Mouse (Mus musculus) mesoderm, embryonic 11.5 days (tissue): ENCODE measurements around the gene Arhgap17.

Experiments
- DNase-seq: peaks from one replicate; pipeline ENCODE4 v3.0.0-alpha.2; 2012; ENCODE audit warnings: low read depth, low spot score

The Arhgap17 gene

DNA sequence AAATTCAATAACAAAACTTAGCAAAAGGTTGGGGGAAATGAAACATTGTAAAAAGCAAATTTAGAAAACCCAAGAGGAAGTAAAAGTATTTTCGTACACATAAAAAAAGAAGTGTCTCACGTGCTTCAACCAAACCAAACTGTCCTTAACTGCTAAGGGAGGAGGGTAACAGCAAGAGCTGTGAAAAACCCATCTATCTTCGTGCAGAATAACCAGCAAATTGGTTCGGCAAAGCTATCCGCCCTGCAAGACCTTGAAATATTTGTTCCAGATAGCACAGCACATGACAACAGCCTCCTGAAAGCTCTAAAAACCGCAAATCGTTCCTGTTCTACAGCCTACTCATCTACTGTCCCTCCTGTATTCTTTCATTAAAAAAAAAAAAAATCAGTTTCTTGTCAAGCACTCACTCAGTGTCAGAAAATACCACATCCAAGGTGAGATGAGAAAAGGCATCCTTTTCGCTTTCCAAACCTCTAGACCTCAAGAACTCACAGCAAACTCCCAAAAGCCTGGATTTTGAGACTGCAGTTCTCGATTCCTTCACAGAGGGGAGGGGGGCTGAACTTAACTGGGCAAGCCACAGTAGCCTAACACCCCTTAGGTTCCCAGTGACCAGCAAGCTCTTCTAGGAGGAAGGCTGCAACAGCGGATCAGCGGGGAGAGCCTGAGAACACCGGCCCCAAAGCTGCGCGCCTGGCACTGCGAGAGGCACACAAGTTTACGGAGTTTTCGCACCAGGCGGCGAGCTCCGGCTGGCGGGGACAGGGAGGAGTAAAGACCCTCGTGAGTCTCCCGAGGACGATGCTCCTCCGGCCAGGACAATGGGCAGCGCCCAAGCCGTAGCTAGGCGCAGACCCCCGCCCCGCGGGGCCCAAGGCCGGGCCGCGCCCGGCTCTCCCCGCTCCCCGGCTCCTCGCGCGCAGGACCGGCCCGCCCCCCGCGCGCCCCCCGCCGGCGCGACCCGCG is 653 bp downstream of the Arhgap17 start:
- peak; percentile 55 for DNase-seq

DNA sequence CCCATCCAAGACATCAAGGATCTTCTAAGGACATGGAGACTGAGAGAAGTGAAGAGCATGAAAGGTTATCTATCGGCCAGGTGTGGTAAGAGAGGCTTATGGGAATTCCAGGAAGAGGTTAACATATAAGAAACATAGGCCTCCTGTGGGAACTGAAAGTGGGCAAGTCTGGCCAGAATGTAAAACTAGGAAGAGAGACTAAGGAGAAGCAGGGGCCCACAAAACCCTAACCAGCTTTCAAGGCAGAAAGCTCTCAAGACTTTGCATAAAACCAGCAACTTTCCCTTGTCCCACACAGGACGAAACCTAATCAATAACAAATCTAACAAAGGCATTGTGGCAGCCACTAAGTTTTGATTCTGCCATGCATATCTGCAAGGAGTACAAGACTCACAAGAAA is 1.5 kb downstream of the Arhgap17 start:
- DNase-seq, result no peak

DNA sequence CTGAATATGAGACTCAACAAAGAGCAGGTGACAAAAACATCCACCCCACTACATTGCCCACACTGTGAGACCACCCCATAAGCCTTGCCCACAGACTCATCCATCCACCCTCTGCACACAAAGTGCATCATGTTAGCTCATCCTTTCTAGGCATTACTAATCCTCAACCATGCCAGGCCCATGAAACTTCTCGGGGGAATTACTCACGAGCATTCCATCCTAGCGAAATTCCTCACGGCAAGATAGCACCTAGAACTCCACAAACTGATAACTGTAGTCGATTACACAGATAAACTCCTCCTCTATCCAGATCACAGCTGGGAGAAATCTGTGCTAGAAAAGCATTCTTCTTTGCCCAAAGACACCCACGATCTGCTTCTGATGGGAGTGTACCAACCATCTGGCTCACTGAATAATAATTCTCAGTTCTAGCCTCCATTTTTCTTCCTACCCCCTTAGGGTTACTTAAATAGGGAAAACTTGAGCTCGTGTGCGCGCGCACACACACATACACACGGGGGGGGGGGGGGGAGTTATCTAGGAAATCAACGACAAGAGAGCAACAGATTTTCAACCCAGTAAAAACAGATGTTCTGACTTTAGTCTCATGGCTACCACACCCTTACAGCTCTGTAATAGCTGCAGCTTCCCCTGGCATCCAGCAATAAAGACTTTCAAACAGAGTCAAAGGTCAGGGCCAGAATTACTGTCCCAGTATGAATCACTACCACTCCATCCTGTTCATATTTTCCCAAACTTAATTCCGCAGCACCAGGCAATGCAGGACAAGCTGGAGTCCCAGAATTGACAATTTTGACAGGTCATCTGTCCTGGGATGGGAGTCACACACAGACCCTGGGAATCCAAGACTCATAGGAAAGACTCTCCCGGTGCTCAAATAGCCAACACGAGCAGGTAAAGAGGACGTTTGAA is 2.2 kb downstream of the Arhgap17 start:
- DNase-seq, result no peak

DNA sequence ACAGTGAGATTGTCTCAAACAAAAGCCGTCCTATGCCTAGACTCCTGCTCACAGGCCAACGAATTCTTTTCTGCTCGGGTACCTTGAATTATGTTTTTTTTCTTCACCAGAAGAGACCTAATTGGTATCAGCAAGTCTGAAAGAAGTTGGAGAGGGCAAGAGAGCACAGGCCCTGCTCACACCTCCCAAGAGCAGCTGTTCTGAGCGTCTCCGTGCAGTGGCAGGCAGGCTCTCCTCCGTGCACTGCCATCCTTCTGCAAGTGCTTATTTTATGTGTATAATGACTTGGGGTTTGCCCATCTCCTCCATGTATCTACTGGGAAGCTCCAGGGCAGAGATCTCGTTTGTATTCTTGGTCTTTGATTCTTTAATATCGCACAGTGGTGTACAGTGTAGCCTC is 2.9 kb downstream of the Arhgap17 start:
- DNase-seq, result no peak

DNA sequence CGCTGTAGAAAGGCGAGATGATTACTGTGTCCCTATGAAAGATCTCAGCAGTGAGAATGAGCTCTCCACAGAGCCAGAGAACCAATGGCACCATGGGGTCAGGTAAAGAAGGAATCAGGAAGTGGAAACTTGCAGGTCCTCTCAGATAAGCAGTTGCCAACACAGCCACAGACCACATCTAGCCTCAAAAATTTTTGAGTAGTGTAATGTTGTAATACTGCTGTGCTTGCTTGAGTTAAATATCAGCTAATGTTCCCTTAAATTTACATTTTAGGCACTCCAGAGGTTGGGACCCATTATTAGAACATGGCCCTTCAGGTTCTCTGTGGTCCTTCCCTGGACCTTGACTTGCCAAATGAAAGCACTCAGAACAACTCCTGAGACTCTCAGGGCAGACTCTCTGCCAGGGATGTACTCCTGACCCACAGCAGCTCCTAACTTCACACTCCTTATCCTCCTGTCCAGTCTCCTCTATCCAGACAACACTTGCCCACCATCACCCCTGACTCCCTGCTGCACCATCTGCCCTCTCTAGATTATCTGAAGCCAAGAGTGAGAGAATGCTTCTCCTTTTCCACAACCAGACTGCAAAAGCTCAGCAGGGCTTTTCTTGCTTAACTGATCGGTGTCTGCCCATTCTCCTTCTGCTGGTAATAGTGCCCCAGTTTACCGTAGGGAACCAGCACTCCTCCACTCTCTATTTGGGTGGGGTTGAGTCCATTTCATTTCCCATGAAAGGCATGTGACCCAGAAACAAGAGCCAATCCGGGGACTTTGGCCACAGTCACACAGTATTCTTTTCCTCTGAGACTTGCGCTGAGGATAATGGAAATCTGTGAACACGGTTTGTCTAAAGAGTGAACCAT is 3.6 kb downstream of the Arhgap17 start:
- no peak for DNase-seq

DNA sequence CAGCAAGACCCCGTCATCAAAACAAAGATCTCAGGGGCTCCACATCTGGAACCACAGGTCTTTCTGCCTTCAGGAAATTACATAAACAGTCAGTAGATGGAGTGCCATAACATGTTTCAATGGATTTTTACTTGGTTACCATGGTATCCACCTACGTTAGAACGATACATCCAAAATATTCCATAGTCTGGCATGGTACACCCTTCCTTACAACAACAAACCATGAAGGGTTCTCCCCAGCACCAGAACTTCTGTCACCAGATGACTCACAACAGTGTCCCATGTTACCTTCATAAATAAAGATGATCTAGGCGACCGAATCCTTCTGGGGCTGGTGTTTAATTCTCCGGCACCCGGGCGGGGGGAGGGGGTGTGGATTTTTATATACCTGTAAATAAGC is 5.7 kb downstream of the Arhgap17 start:
- no peak for DNase-seq

DNA sequence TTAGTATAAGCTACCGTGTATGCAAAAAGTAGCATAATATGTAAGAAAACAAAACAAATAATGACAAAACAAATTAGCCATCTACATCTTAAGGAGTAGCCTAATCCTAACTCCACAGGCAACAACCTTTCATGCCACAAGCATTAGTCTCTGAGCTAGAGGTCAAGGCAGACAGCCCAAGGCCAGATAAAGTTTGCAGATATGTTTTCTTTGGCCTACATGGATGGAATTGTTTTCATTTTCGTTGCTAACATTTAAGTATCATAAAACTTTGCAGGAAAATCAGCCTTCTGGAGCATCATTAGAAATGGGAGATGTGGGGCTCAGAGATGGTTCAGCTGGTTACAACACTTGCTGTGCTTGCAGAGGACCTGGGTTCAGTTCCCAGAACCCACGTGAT is 6.9 kb downstream of the Arhgap17 start:
- DNase-seq, result no peak

DNA sequence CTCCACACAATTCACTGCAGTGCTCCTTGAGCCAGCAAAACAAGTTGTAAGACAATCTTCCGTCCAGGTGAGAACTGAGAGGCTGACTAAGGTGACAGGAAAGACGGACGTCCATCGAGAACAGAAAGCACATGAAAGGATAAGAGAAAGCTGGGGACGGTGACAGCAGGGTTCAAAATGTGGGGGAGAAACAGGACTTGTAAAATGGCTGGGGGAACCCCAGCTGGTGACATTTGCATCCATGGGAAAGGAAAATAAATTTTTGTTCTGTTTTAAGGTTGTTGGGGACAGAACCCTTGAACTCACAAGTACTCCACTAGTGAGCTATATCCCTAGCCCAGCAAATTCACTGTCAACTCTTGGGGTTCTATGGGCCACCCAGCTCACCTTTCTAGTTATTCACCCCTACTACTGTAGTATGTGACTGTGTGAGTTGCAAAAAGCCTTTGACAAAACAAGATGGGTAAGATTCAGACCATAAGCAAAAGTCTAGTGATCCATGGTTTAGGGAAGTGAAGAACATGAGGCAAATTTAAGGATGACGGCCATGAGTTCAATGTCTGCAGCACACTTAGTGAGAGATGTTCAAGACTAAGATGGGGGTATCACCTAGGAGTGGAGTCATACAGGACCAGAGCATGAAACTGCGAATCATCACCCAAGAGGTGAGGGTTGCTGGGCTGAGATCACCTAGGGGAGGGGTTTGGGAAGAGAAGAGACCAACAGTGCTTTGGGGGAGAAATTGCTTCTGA is 8.3 kb downstream of the Arhgap17 start:
- DNase-seq, result no peak

DNA sequence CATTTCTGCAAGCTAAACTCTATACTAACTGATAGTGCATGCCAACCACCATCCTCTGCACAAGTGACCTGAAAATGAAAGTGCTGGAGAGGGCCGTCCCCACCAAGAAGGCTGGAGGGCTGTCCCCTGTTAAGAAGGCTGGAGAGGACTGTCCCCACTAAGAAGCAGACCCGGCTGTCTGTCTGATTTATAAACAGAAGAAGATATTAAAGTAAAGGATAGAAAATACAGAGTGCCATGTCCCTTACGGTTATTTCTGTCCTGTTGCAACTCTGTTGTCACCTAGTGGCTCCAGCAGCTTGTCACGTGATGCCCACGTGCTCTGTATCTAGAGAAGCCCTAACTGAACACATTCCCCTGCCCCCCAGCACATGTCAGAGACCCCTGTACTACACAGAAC is 9.5 kb downstream of the Arhgap17 start:
- no peak for DNase-seq

DNA sequence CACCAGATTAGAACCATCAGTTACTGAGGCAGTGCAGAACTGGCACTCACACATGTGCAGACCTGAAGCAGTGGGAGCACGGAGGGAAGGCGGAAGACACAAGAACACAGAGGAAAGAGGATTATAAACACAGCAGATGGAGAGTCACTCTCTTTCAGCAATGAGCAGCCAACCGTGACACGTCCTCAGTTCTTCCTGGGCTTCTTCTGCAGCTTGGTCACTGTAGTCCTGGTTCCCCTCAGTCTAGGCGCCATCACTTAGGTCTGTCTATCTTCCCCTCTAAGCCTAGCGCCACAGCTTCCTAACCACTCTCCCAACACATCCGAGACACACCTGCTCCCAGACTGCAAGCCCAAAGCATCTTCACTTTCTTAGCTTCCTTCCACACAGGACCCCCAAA is 10.6 kb downstream of the Arhgap17 start:
- no peak for DNase-seq

DNA sequence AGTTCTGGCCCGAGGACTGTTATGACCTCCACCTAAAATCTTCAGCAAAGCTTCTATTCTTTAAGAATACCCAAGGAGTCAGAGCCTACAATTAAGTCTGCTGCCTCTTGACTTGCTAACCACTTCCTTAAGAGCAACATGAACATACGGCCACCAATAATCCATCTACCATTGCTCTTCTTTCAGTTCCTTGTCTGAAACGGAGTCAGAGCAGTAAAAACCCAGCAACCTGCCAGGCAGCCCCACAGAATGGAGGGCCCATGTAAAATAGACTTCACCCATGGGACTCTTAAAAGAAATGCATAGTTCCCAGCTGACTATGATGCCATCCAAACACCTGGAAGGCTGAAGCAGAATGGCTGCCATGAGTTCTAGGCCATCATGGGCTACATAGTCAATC is 13.6 kb downstream of the Arhgap17 start:
- no peak for DNase-seq

DNA sequence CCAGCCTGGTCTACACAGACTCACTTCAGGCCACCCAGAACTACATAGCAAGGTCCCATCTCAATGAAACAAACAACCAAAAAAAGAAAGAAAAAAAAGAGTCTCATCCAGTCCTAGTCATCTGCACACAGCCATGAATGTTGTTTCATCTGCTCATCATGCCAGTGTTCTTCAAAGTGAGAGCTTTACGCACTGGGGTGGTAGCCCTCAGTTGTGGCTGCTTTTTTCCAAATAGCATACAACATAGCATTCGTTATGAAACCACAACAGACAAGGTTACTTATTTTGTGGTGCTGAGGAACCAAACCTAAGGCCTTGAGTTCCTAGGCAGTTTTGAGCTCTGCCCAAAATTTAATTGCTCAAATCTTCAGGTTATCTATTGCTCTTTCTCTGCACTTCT is 14.9 kb downstream of the Arhgap17 start:
- no peak for DNase-seq

DNA sequence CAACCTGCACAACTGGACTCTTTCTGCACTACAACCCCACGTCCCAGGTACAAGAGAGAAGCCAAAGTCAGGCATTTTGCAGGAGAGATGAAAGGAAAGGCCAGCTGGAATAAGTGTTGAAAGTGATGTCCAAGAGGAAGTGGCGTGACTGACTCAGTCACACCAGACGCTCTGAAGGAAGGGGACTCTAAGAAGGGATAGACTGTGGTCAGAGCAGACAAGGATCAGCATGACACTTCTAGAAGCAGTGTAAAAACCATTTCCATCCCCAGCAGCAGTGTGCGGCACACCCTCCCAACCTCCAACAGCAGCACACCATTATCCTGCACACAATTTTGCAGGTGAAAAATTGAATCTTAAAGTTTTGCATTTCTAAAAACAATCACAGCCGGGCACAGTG is 15.3 kb downstream of the Arhgap17 start:
- DNase-seq, result no peak

DNA sequence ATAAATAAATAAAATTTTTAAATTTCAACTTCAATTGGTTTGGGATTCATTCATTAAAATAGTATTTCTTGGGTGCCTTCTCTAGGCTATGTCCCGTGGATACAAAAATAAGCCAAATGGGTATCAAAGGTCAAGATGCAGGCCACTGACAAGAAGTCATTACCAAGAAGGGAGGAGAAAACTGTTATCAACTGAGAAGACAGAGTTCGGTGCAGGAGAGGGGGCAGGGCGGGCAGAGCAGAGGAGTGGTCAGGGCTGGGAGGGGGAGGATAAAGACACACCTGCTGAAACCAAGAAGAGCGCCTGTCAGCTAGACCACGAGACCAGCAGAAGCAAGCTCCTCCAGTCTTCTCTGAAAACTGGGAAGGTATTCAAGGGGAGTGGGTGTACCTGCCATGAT is 15.8 kb downstream of the Arhgap17 start:
- no peak for DNase-seq

DNA sequence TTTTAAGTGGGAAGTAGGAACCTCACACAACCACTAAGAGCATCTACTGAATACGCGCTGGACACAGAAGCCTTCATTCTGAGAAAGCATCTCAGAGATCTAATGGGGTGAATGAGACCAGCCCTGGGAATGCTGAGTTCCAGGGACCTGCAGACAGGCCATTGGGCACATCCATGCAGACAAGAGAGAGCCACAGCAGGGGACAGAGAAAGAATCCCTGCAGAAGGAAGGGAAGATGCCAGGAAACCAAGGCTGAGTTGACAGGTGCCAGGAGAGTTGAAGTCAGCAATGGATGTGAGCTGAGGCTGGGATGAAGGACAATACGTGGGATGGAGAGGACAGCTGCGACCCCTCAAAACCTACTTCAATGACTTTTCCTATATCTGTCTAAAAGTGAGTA is 16.6 kb downstream of the Arhgap17 start:
- no peak for DNase-seq

DNA sequence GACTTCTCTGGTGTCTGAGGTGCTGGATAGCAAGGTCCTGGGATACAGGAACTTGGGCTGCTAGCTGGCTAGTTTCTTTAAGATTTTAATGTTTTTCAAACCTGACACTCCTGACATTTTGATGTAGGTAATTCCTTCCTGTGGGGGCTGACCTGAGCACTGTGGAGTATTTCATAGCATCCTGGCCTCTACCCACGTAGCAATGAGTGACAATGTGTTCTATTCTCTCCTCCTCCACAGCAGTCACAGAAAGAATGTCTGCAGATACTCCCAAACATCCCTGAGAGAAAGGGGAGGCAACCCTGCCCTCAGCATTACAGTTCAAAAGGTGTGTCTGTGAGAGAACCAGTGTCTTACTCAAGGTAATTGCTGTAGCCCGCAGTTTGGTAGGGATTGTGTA is 19.5 kb downstream of the Arhgap17 start:
- DNase-seq, result no peak

DNA sequence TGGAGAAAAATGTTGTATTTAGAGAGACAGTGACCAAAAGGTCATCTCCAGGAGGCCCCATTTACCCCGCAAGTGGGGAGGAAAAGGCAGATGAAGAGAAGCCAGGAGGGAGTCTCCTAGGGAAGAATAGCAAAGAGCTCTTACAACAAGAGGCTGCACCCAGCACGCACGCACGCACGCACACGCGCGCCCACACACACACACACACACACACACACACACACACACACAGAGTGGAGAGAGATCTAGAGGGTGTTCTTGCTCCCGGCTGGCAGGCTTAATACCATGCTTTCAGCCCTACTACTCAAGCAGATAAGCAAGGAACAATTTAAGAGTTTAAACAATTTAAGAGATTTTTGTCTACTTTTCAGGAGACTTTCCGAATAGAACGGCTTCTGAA is 19.9 kb downstream of the Arhgap17 start:
- DNase-seq, result no peak

DNA sequence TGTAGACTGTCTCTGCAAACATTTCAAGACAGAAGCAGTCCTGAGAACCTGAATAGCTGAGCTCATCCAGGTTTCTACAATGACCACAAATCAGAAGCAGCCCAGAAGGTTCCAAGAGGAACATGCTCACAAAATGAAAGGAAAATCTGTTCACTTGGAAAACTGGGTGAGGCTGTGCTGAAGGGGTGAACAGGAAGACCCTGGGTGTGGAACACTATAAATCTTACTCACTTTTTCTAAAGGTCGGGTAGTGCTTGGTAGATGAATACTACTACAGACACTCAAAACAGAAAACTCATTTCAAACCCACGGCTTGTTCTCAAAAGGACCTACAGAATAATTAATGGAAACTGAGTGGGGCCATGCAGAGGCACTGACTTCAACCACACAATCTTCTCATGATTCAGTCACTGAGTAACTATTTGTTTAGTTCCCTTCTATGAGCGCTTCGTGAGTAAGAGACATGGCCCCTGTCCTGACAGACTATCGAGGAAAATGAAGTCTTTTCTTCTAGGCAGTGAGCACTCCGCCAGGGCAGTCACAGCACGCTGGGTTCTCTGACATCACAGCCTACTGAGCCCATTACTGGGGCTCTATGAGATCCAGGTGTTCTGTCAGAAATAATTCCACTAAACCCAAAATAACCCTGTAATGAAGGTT is 23.0 kb downstream of the Arhgap17 start:
- DNase-seq, result no peak

DNA sequence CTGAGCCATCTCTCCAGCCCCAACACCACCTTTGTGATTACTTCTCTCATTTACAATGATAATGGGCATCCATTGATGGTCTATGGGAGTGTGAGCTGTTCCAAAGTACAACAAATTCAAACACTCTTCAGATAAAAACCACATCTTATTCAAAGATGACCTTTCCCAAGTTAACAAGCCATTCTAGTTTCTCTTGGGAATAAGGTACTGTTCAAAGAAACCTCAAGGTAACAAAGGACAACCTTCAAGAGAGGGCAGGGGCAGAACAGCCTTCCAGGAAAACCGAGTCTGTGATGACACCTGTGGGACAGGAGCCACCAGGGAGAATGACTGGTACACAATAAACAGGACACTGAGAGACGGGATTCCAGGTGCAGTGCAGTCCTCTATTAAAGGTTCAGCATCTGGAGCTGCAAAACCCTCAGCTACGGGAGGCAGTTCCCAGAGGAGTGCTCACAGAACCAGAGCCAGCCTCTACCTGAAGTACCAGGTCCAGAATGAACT is 24.6 kb downstream of the Arhgap17 start:
- no peak for DNase-seq
